Mouse (Mus musculus) forebrain, embryonic 14.5 days (tissue): Measurements from ENCODE around the gene Lias. TPM values are rescaled to one million over a fixed set of nuclear protein-coding genes. Genes with fewer than 3 reads are reported as not detected.

Experiments
- ATAC-seq: fragments of 200-750 bp; cut with Nextera tagmentation; 2 replicates; pipeline ENCODE4 v1.8.0; 2017; ENCODE audit warnings: mild to moderate bottlenecking, moderate library complexity
- DNase-seq: peaks from one replicate; pipeline ENCODE4 v3.0.0-alpha.2; 2015; ENCODE audit warnings: low spot score
- H3K27ac ChIP-seq: fragments of 300-500 bp; sonication (generic); 2 replicates; pipeline ENCODE4 v1.5.1; 2014; ENCODE audit warnings: low read depth, mild to moderate bottlenecking, control low read depth, low read length, moderate library complexity
- H3K27me3 ChIP-seq: fragments of 300-500 bp; sonication (generic); replicated peaks from 2 replicates; pipeline ENCODE4 v1.6.1; 2014; ENCODE audit warnings: low read length, control low read depth, mixed read lengths; ENCODE audit not compliant: control insufficient read depth, insufficient read depth
- H3K36me3 ChIP-seq: fragments of 300-500 bp; sonication (generic); 2 replicates; pipeline ENCODE4 v1.6.1; 2014; ENCODE audit warnings: low read length, control low read depth; ENCODE audit not compliant: control insufficient read depth, insufficient read depth
- H3K4me1 ChIP-seq: fragments of 300-500 bp; sonication (generic); 2 replicates; pipeline ENCODE4 v1.6.1; 2014; ENCODE audit warnings: antibody characterized with exemption, low read length, control low read depth; ENCODE audit not compliant: control insufficient read depth, insufficient read depth
- H3K4me2 ChIP-seq: fragments of 300-500 bp; sonication (generic); 2 replicates; pipeline ENCODE4 v1.6.1; 2014; ENCODE audit warnings: mild to moderate bottlenecking, control low read depth, low read length
- H3K4me3 ChIP-seq: fragments of 300-500 bp; sonication (generic); 2 replicates; pipeline ENCODE4 v1.5.1; 2014; ENCODE audit warnings: low read depth, low read length, control low read depth
- H3K9ac ChIP-seq: fragments of 300-500 bp; sonication (generic); 2 replicates; pipeline ENCODE4 v1.6.1; 2014; ENCODE audit warnings: mild to moderate bottlenecking, low read length, control low read depth, moderate library complexity
- H3K9me3 ChIP-seq: fragments of 300-500 bp; sonication (generic); replicated peaks from 2 replicates; pipeline ENCODE4 v1.6.1; 2016; ENCODE audit warnings: low read length, control low read depth, mixed read lengths; ENCODE audit not compliant: control insufficient read depth
- WGBS: fragments of 180-500 bp; shearing (Covaris S2); extraction: QIAGEN DNeasy Blood & Tissue Kit; methylation state at CpG from one replicate; pipeline ENCODE4 v1.1.7; 2014; 5-methylcytosine and 5-hydroxymethylcytosine counted together
- polyA plus RNA-seq: library from polyadenylated mRNA; unstranded; fragments of >200 nt; fragmentation: Nextera tagmentation; extraction: Ambion mirVana; gene quantifications from 2 replicates; pipeline ENCODE4 v1.2.1, GENCODE M21; 2014

Lias gene
- polyA plus RNA-seq, 1 experiment from 2014 or later = 72.3 TPM

DNA sequence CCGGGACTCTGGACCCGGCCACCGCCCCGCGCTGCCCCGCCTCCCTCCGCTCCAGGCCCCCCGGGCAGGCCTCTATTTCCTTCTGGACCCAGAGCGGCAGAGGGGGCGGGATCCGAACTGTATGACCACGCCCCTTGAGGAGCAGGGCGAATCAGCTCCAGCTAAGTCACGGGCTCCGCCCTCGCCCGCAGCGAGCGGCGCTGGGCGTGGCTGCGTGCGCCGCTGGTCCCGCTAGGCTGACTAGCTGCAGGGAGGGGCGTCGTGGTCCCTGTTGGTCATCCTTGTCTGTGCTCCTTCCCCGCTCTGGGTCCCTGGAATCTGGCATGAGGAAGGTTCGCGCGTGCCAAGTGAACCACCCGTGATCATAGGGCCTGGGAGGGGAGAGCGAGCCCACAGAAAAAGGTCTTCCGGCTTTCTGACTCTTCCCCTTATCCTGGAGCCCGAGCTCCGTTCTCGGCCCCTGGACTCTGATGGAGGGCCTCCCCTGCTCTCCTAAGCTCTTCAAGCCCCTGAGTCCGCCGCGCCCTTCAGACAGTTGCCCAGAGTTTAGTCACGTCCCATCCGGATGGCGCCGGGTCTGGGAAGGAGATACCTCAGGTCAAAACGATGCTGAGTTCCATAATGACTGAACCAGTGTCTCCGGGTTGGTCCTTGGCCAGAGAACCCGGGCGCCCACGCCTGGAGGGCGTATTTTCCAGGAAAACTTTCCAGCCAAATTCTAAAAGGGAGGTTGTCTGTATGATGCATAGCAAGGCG lies 44.7 kb downstream of the Lias start, which contains the start of gene Ugdh:
TSS of gene Ugdh (minus strand) at position 144 of the 756 bp plus-strand sequence.
- Histone ChIP-seq H3K27ac (peak within 1 kb of the TSS; percentile 70), H3K4me2 (peak within 1 kb of the TSS; percentile 63), H3K4me3 (peak within 1 kb of the TSS; percentile 72), H3K36me3 (no peaks in the 10 kb centered on the region), H3K9me3 (no peaks in the 10 kb centered on the region), H3K9ac (peak within 1 kb of the TSS; percentile 77), H3K4me1 (peaks cover 4% of the 10 kb centered on the region), H3K27me3 (no peaks in the 10 kb centered on the region)
- DNase-seq (peak; percentile 99), ATAC-seq (peak; percentile 98)
- under 1% methylated on average over 51 of the region's 51 CpGs for WGBS

DNA sequence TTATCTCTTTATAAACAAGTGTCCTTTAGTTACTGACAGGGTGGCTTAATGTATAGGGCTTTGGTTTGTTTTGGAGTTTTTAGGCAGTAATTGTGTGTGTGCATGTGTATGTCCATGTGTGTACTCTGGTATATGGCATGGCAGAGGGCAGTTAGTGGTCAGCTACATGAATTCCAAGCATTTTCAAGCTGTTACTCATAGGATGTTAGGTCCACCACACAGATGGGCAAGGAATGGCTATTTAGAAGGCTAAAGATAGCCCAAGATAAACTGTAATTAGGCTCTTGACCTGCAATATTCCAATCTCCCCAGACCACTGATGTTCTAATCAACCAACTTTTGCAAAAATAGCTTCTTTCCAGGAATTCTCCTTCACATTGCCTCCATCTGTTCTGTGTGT lies 46.7 kb downstream of the Lias start:
- Histone ChIP-seq H3K9ac (no peak overlapping the region), H3K36me3 (no peaks in the 10 kb centered on the region)
- no peak for ATAC-seq

GRCm38 (mm10) chr5:65444981-65445380 lies 53.7 kb downstream of the Lias start:
- WGBS = 89% methylated on average over 2 of the region's 6 CpGs
- Histone ChIP-seq H3K27me3 (no peaks in the 10 kb centered on the region), H3K9ac (no peak overlapping the region), H3K9me3 (no peaks in the 10 kb centered on the region), H3K4me1 (no peaks in the 10 kb centered on the region), H3K4me3 (no peak overlapping the region), H3K4me2 (no peak overlapping the region), H3K36me3 (peaks cover 11% of the 10 kb centered on the region; the same call in 1 of the 2 replicates), H3K27ac (no peak overlapping the region)
- DNase-seq = no peak
- ATAC-seq = no peak

More for the DNA sequence above, 46.7 kb downstream of the Lias start:
- Histone ChIP-seq H3K4me1 (peaks cover 4% of the 10 kb centered on the region), H3K27ac (no peak overlapping the region), H3K4me2 (no peak overlapping the region), H3K9me3 (no peaks in the 10 kb centered on the region), H3K27me3 (no peaks in the 10 kb centered on the region), H3K4me3 (no peak overlapping the region)
- DNase-seq = no peak

DNA sequence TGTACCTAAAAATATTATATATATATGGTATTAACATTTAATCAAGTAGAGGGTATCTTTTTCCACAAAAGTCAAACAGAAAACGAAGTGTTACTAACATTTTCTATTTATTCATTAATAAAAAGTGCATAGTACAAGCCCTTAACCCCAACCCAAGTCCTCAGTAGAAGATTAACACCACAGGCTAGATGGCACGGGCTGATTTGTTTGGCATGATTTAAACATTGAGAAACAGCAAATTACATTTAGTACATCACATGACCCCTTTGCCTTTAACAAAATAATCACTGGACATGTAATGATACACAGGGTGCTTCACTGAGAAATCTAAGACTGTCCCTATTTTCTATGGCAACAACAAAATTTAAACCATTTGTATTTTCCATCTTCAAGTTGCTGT lies 55.5 kb downstream of the Lias start:
- no peak for ATAC-seq
- no peaks in the 10 kb centered on the region for H3K27me3 ChIP-seq
- H3K9me3 ChIP-seq = no peaks in the 10 kb centered on the region
- H3K4me2 ChIP-seq = no peak overlapping the region
- no peak for DNase-seq
- H3K4me1 ChIP-seq = no peaks in the 10 kb centered on the region
- peaks cover 16% of the 10 kb centered on the region; the same call in 1 of the 2 replicates for H3K36me3 ChIP-seq
- H3K27ac ChIP-seq = no peak overlapping the region
- no peak overlapping the region for H3K9ac ChIP-seq
- 79% methylated on average over 2 of the region's 2 CpGs for WGBS
- H3K4me3 ChIP-seq = no peak overlapping the region

DNA sequence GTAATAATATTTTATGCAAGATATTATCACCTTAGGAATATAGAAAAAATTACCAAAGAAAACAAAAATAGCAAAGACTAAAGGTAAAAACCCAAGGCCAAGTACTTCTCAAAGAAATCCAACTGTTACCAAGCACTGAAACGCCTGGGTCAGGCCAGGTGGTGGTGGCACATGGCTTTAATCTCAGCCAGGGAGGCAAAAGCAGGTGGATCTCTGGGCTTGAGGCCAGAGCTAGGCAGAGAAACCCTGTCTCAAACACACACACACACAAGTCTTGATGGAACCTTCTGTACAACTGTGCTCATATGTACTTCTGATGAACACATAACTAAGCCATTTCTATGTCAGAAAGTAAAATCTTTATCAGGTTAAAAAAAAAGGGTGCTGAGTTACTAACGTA lies 56.5 kb downstream of the Lias start:
- peaks cover 16% of the 10 kb centered on the region; the same call in 1 of the 2 replicates for H3K36me3 ChIP-seq
- H3K9me3 ChIP-seq = no peaks in the 10 kb centered on the region
- H3K27me3 ChIP-seq = no peaks in the 10 kb centered on the region
- no peak for ATAC-seq
- no peak overlapping the region for H3K27ac ChIP-seq
- WGBS = 81% methylated on average over 2 of the region's 2 CpGs
- H3K4me1 ChIP-seq = no peaks in the 10 kb centered on the region
- no peak overlapping the region for H3K4me3 ChIP-seq
- H3K4me2 ChIP-seq = no peak overlapping the region
- no peak overlapping the region for H3K9ac ChIP-seq
- DNase-seq = no peak

GRCm38 (mm10) chr5:65448941-65449340 lies 57.6 kb downstream of the Lias start:
- Histone ChIP-seq H3K27ac (no peak overlapping the region), H3K9ac (no peak overlapping the region), H3K4me3 (no peak overlapping the region), H3K9me3 (no peaks in the 10 kb centered on the region), H3K4me2 (no peak overlapping the region), H3K36me3 (peaks cover 16% of the 10 kb centered on the region; the same call in 1 of the 2 replicates), H3K27me3 (no peaks in the 10 kb centered on the region), H3K4me1 (no peaks in the 10 kb centered on the region)
- ATAC-seq (no peak), DNase-seq (no peak)
- WGBS = 84% methylated on average over 4 of the region's 4 CpGs

DNA sequence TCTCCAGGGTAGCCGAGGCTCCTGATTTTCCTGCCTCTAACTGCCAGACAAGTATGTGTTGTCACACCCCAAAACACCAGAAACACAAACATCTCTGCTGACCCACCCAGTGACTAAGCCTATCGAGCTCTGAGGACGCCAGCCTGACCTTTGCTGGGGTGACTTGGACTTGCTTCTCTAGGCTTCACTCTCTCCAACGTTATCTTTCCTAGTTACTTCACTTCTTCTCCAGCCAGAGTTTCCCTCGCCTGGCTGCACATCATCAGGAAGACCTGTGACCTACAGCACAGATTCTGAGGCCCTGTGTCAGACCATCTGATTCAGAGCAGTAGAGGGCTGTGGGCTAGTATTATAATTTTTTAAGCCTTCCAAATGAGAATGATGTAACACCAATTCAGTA lies 63.5 kb downstream of the Lias start:
- no peak overlapping the region for H3K4me2 ChIP-seq
- no peak overlapping the region for H3K4me3 ChIP-seq
- no peak for DNase-seq
- H3K9me3 ChIP-seq = no peaks in the 10 kb centered on the region
- no peak overlapping the region for H3K9ac ChIP-seq
- 88% methylated on average over 5 of the region's 5 CpGs for WGBS
- peaks cover 5% of the 10 kb centered on the region; the same call in 1 of the 2 replicates for H3K36me3 ChIP-seq
- no peaks in the 10 kb centered on the region for H3K27me3 ChIP-seq
- no peaks in the 10 kb centered on the region for H3K4me1 ChIP-seq
- ATAC-seq = no peak
- no peak overlapping the region for H3K27ac ChIP-seq

- no peak overlapping the region for H3K4me2 ChIP-seq
- H3K9me3 ChIP-seq = no peaks in the 10 kb centered on the region
- DNase-seq (no peak), ATAC-seq (no peak)
- H3K27ac ChIP-seq = no peak overlapping the region
- WGBS = 73% methylated on average over 7 of the region's 7 CpGs
- no peak overlapping the region for H3K9ac ChIP-seq
- H3K4me1 ChIP-seq = no peaks in the 10 kb centered on the region
- no peaks in the 10 kb centered on the region for H3K27me3 ChIP-seq
- H3K4me3 ChIP-seq = no peak overlapping the region
- peaks cover 9% of the 10 kb centered on the region; the same call in 1 of the 2 replicates for H3K36me3 ChIP-seq
These were observed 66.0 kb downstream of the Lias start for GRCm38 (mm10) chr5:65457086-65457827.

GRCm38 (mm10) chr5:65457846-65458245 lies 66.5 kb downstream of the Lias start:
- 81% methylated on average over 5 of the region's 5 CpGs for WGBS
- no peak overlapping the region for H3K4me2 ChIP-seq
- no peak overlapping the region for H3K4me3 ChIP-seq
- ATAC-seq (no peak), DNase-seq (no peak)
- H3K9me3 ChIP-seq = no peaks in the 10 kb centered on the region
- H3K4me1 ChIP-seq = no peaks in the 10 kb centered on the region
- H3K36me3 ChIP-seq = peaks cover 9% of the 10 kb centered on the region; the same call in 1 of the 2 replicates
- H3K9ac ChIP-seq = no peak overlapping the region
- H3K27me3 ChIP-seq = no peaks in the 10 kb centered on the region
- no peak overlapping the region for H3K27ac ChIP-seq
